Mouse (Mus musculus): ENCODE measurements around the gene Angptl7.

DNA sequence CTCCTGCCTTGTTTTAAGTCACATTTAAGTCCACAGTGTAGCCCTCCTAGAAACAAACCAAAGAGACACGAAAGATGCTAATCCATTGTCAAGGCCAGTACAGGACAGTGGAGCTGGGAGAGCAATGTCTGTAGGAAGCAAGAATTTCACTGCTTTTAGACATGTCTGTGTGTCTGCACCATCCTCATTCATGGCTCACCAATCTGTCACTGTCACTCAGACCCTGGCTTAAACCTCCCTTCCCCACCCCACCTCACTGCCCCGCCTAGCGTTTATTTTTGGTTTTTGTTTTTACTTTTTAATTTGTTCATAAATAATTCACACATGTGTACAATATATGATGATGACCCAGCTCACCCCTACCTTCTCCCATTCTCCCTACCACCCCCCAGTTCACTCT lies 32.3 kb upstream of the Angptl7 start:
- TF ChIP-seq TAL1 (IDR thresholded peaks at IDR 0.05; ENCODE audit: low read length), result no peak
- no peak for TF ChIP-seq GATA1 (IDR thresholded peaks at IDR 0.05; ENCODE audit: low read length)
